Mouse (Mus musculus): Measurements from ENCODE around the gene Zmiz1.

DNA sequence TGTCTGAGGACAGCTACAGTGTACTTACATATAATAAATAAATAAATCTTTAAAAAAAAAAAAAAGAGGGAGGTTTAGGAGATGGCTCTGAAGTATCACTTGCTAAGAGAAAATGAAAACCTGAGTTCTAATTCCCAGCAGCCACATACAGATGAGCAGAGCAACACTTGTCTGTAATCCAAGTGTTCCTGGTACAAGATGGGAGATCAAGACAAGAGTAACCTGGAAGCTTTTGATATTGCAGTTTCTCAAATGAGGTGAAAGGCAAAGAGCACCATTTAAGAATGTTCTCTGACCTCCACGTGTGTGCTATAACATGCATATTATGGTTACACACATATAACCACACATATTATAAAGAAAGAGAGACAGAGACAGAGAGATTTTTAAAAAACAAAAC lies 132.4 kb downstream of the Zmiz1 start:
- TF ChIP-seq POLR2A (IDR thresholded peaks at IDR 0.05; ENCODE audit: insufficient read length, low read depth), result no peak
- no peak for TF ChIP-seq USF1 (IDR thresholded peaks at IDR 0.05; ENCODE audit: low read depth)
- no peak for TF ChIP-seq E2F4 (IDR thresholded peaks at IDR 0.05; ENCODE audit: insufficient read depth)
- TF ChIP-seq POLR2AphosphoS2 (IDR thresholded peaks at IDR 0.05; ENCODE audit: insufficient read length, low read depth), result no peak
- TF ChIP-seq TCF12 (IDR thresholded peaks at IDR 0.05; ENCODE audit: insufficient read depth, poor library complexity, severe bottlenecking), result no peak
- TF ChIP-seq MYOG (IDR thresholded peaks at IDR 0.05; ENCODE audit: control insufficient read depth in 1 of 3, insufficient read depth in 1 of 3, insufficient read length in 2 of 3, low read depth in 2 of 3), result no peak
